In the genomic region with DNA sequence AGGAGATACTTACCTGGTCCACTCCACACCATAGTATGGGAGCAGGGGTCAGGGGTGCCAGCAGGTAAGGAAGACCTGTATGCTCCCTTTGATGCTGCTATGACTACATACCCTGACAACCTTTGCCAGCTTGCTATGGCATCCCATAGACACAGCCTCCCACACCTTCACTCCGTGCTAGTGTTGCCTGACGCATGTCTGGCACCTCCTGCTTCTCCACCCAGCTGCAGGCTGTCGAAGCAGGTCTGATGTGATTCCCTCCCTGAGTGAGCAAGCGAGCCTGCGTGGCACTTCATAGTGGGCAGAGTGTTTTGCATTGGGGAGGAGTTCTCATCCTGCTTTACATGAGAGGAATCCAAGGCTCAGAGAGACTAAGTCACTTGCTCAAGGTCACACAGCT, we compare ENCODE assay signal across 31 mouse cellular contexts. TPM values are rescaled to one million over a fixed set of nuclear protein-coding genes. Genes with fewer than 3 reads are reported as not detected.
DNase-seq lines count a peak whose midpoint lies in the region; ATAC-seq lines count a peak whose summit lies in the region.
"Had no signal": no experiment of that assay in that cellular context is flagged by ENCODE, and none has a peak within 500 bp of the region (broad histone marks: within the 10 kb centered on the region; RNA-seq: fewer than 3 reads in every experiment).

No protein-coding gene starts in this region.

- H3K9me3 ChIP-seq in megakaryocyte, embryonic 14.5 days, result no peaks in the 10 kb centered on the region
- H3K9me3 ChIP-seq: embryonic facial prominence, embryonic 12.5 days; hindbrain, embryonic 10.5 days; hindbrain, embryonic 15.5 days; kidney, embryonic 15.5 days; limb, embryonic 10.5 days; limb, embryonic 15.5 days; liver, embryonic 13.5 days had no signal

- H3K4me3 ChIP-seq in megakaryocyte, embryonic 14.5 days (replicated peaks), result peak overlapping the region; percentile 33
- H3K4me3 ChIP-seq: embryonic facial prominence, embryonic 12.5 days; hindbrain, embryonic 10.5 days; hindbrain, embryonic 15.5 days; kidney, embryonic 15.5 days; limb, embryonic 10.5 days; limb, embryonic 15.5 days; liver, embryonic 13.5 days had no signal

- H3K4me1 ChIP-seq in megakaryocyte, embryonic 14.5 days, result peaks cover 6% of the 10 kb centered on the region
- H3K4me1 ChIP-seq: embryonic facial prominence, embryonic 12.5 days had no signal

- intact Hi-C loops in left cerebral cortex, postnatal 25 days (cut with DNase I), result no loop called here

- no peaks in the 10 kb centered on the region for H3K36me3 ChIP-seq in megakaryocyte, embryonic 14.5 days (replicated peaks; ENCODE audit: low read length)
- H3K36me3 ChIP-seq: embryonic facial prominence, embryonic 12.5 days; G1E; hindbrain, embryonic 10.5 days; hindbrain, embryonic 15.5 days; kidney, embryonic 15.5 days; limb, embryonic 10.5 days; limb, embryonic 15.5 days; liver, embryonic 13.5 days had no signal

- peaks cover 77% of the 10 kb centered on the region for H3K27me3 ChIP-seq in megakaryocyte, embryonic 14.5 days (replicated peaks)

- no peak for ATAC-seq in megakaryocyte, adult 5-6 weeks (ENCODE audit: poor library complexity, severe bottlenecking)
- ATAC-seq: forebrain, embryonic 14.5 days; lung, postnatal 0 days; midbrain, embryonic 16.5 days; Patski had no signal

- peak; percentile 12 for DNase-seq in cerebellum, adult 9-11 months
- no peak for DNase-seq in cerebellum, adult 18-20 months
- DNase-seq in brain, adult 2 months (ENCODE audit: low read depth, low spot score), result peak; percentile 87
- DNase-seq in left cerebral cortex, postnatal 25 days (ENCODE audit: low spot score in 2 of 2), result peak; percentile 37 to 81
- DNase-seq in embryo, embryonic 10.5 days (ENCODE audit: low spot score), result no peak
- DNase-seq: adrenal gland, postnatal 10 days; cerebellum, adult 11 months; cerebellum, postnatal 14 days; gastrocnemius, postnatal 10 days; heart, postnatal 14 days; kidney, adult 18-20 months; kidney, postnatal 25 days; liver, embryonic 13.5 days; lung, adult 18-20 months; lung, postnatal 4 days; thymus, adult 2 months; thymus, postnatal 36 days had no signal

RNA-seq across cellular contexts. Expression of gene Chga, which starts 2.6 kb away (rescaled TPM):
- polyA plus RNA-seq in megakaryocyte, embryonic 14.5 days (2012; ENCODE audit: insufficient read depth, low replicate concordance), result 0.06 TPM in 1 of 2 replicates, not detected in the other
- total RNA-seq in megakaryocyte, adult 5-6 weeks (2015), result not detected in 2 replicates
- total RNA-seq in megakaryocyte, adult 5-6 weeks (2017), result not detected in 2 replicates
- 100 to 1,000 TPM; 177 to 186 TPM for total RNA-seq in left cerebral cortex, postnatal 25 days (2021)
- total RNA-seq: neutrophil, adult 5-6 weeks had no signal
- polyA plus RNA-seq: G1E had no signal

Comparison
In these comparisons a context has a peak if more than half of its experiments do, and no peak if none do; other contexts are left out.
1. DNase-seq: peak in cerebellum, adult 9-11 months (single experiment), brain, adult 2 months (single experiment) and left cerebral cortex, postnatal 25 days (2 of 2); none in cerebellum, adult 18-20 months (0 of 2) and embryo, embryonic 10.5 days (single experiment).
2. RNA of gene Chga, which starts 2.6 kb away (total RNA-seq): 177 to 186 TPM in left cerebral cortex, postnatal 25 days; not detected in megakaryocyte, adult 5-6 weeks; every median in the first group is over 100 times any median in the second.